Mouse (Mus musculus): ENCODE results near the gene Ovgp1. TPM values are rescaled to one million over a fixed set of nuclear protein-coding genes. Genes with fewer than 3 reads are reported as not detected.
"Not testable (repeated sequence)": the region's sequence is repeated elsewhere in the genome, so short reads cannot be mapped to it uniquely, and the experiment has no call there.

Ovgp1 gene
- polyA plus RNA-seq, 1 experiment from 2014 or later: 1.9 TPM

DNA sequence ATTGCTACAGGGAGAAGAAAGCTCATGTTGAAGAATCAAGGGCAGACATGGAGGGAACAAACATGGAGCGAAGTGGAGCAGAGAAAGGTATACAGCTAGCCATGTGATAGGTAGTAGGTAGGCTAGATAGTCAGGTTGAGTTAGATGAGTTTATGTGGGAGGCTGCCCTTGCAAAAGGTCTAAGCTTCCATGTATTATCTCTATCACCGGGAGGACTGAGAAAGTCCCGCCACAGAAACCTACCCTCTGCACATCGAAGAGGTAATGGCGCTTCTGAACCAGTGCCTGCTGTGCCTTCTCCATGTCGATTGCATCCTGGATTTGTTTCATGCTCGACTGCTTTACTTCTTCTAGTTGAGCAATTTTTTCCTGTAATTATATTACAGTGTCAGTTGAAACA lies 22.2 kb upstream of the Ovgp1 start:
- Histone ChIP-seq H3K4me3 (no peak overlapping the region), H3K27ac (ENCODE audit: poor library complexity, severe bottlenecking) (no peak overlapping the region), H3K9ac (no peak overlapping the region), H3K4me2 (no peak overlapping the region), H3K27me3 (replicated peaks) (no peaks in the 10 kb centered on the region), H3K9me3 (replicated peaks) (no peaks in the 10 kb centered on the region), H3K36me3 (peaks cover 66% of the 10 kb centered on the region), H3K4me1 (replicated peaks) (no peaks in the 10 kb centered on the region)
- no peak for ATAC-seq (ENCODE audit: insufficient number of reproducible peaks, low FRiP score)
- 94% methylated on average over 7 of the region's 7 CpGs for WGBS

DNA sequence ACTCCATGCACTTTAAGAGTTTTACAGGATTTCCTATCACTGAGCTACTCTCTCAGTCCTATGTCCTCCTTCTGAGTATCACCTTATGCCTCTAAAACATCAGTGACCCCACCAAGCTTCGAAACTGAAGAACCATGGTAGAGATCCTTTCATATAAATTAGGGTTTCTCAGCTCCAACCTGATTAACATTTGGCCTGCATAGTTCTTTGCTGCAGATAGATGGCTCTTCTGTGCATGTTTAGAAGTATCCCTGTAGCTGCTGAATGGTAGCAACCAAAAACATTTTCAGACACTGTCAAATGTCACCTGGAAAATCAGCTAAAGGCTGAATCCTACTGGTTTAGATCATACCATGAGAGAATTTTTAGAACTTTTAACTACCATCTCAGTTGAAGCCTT lies 16.3 kb upstream of the Ovgp1 start:
- WGBS: 92% methylated on average over 1 of the region's 1 CpGs
- H3K4me3 ChIP-seq: peak overlapping the region; percentile 10; the same call in 1 of the 2 replicates
- no peaks in the 10 kb centered on the region for H3K27me3 ChIP-seq (replicated peaks)
- H3K4me2 ChIP-seq: peak overlapping the region; percentile 89
- peaks cover 21% of the 10 kb centered on the region for H3K4me1 ChIP-seq (replicated peaks)
- peaks cover 40% of the 10 kb centered on the region for H3K36me3 ChIP-seq
- no peaks in the 10 kb centered on the region for H3K9me3 ChIP-seq (replicated peaks)
- no peak for ATAC-seq (ENCODE audit: insufficient number of reproducible peaks, low FRiP score)
- no peak overlapping the region for H3K27ac ChIP-seq (ENCODE audit: poor library complexity, severe bottlenecking)
- H3K9ac ChIP-seq: no peak overlapping the region

DNA sequence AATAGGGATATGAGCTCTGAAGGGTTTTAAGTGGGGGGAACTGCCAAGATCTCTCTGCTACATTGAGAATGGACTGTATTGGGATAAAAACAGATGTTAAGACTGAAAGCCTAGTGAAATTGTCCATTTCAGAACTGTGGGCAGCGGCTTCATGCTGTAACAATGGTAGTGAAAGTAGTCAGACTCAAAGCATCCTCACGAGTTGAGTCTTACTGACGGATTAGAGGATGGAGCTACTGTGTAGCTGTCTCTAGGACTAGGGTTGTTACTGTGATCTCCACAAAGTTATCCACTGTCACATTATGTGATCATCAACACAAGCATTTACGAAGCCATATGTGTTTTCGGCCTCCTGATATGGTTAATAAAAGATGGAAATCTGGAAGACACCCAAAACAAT lies 15.3 kb upstream of the Ovgp1 start:
- 39% methylated on average over 5 of the region's 5 CpGs for WGBS
- no peaks in the 10 kb centered on the region for H3K9me3 ChIP-seq (replicated peaks)
- H3K4me3 ChIP-seq: peak overlapping the region; percentile 78
- H3K4me2 ChIP-seq: peak overlapping the region; percentile 89
- H3K27me3 ChIP-seq (replicated peaks): no peaks in the 10 kb centered on the region
- peaks cover 21% of the 10 kb centered on the region for H3K4me1 ChIP-seq (replicated peaks)
- H3K27ac ChIP-seq (ENCODE audit: poor library complexity, severe bottlenecking): peak overlapping the region; percentile 94
- peaks cover 40% of the 10 kb centered on the region for H3K36me3 ChIP-seq
- no peak for ATAC-seq (ENCODE audit: insufficient number of reproducible peaks, low FRiP score)
- H3K9ac ChIP-seq: peak overlapping the region; percentile 98

DNA sequence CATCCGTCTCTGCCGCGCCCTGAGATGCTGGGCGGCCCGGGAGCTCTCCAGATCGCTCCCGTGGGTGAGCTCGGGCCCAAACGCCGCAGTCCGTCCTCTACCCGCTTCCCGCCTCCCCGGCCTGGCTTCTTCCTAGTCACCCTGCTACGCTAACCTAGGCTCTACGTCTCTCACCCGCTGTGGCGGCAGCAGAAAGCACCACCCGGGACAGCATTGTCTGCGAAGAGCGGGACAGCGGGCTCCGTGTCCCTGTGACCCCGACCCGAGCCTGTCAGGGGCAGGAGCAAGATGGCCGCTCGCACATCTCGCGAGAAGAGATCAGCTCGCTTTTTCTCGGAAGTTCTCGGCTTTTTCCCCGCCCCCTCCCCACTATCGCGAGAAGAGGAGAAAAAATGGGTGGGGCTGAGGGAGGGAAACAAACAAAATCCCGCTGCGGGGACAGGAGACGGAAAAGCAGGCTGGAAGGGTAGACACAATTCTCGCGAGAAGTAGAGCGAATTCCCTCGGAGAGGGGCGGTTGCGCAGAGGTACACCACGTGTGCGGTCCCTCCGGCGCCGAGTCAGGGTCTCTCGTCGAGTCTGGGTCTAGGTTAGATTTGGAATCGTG lies 14.4 kb upstream of the Ovgp1 start, which contains the start of gene Wdr77:
Wdr77 (plus strand) TSS at position 396 of the 607 bp plus-strand sequence.
- H3K36me3 ChIP-seq: peaks cover 44% of the 10 kb centered on the region
- peak within 1 kb of the TSS; percentile 89 for H3K4me2 ChIP-seq
- H3K27me3 ChIP-seq (replicated peaks): no peaks in the 10 kb centered on the region
- H3K4me1 ChIP-seq (replicated peaks): peaks cover 21% of the 10 kb centered on the region
- H3K9me3 ChIP-seq (replicated peaks): no peaks in the 10 kb centered on the region
- H3K4me3 ChIP-seq: peak within 1 kb of the TSS; percentile 78
- peak within 1 kb of the TSS; percentile 98 for H3K9ac ChIP-seq
- peak within 1 kb of the TSS; percentile 94 for H3K27ac ChIP-seq (ENCODE audit: poor library complexity, severe bottlenecking)
- peak; percentile 97 for ATAC-seq (ENCODE audit: insufficient number of reproducible peaks, low FRiP score)
- WGBS: under 1% methylated on average over 52 of the region's 52 CpGs

DNA sequence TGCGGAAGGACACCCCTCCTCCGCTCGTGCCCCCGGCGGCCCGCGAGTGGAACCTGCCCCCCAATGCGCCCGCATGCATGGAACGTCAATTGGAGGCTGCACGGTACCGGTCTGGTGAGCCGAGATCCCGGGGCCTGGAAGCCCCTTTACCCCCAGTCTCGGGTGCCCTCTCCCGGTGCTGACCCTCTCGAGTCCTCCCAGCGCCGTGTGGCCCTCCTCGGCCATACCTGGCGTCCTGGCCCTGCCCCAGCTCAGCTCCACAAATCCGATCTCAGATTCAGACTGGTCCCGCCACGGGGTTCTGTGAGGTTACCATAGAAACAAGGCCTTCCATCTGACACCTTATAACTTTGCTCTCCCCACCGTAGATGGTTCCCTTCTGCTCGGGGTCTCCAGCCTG lies 13.9 kb upstream of the Ovgp1 start:
- Histone ChIP-seq H3K27ac (ENCODE audit: poor library complexity, severe bottlenecking) (peak overlapping the region; percentile 1; the same call in 1 of the 2 replicates), H3K9ac (peak overlapping the region; percentile 83), H3K36me3 (peaks cover 47% of the 10 kb centered on the region), H3K4me1 (replicated peaks) (peaks cover 21% of the 10 kb centered on the region), H3K4me2 (peak overlapping the region; percentile 85), H3K27me3 (replicated peaks) (no peaks in the 10 kb centered on the region), H3K9me3 (replicated peaks) (no peaks in the 10 kb centered on the region), H3K4me3 (peak overlapping the region; percentile 78)
- 0% methylated on average over 26 of the region's 26 CpGs for WGBS
- ATAC-seq (ENCODE audit: insufficient number of reproducible peaks, low FRiP score): peak; percentile 65; the same call in 1 of the 2 replicates

DNA sequence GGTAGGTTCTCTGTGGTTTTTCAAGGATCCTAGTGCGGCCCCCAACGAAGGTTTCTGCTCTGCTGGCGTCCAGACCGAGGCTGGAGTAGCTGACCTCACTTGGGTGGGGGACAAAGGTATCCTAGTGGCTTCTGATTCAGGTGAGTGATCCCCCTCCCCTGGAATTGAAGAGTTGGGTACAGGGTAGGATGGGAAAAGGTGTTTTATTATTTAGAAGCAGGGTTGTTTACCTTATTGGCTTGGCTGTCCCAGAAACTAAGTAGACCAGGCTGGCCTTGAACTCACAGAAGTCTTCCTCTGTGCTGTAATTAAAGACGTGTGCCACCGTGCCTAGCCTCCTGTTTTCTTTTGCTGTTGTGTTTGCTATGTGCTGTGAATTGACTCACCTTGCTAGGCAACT lies 13.5 kb upstream of the Ovgp1 start, which contains the start of gene Atp5f1:
Atp5f1 (minus strand) TSS at position 101 of the 400 bp plus-strand sequence.
- no peak for ATAC-seq (ENCODE audit: insufficient number of reproducible peaks, low FRiP score)
- WGBS: 7% methylated on average over 6 of the region's 6 CpGs
- Histone ChIP-seq H3K27me3 (replicated peaks) (no peaks in the 10 kb centered on the region), H3K9me3 (replicated peaks) (no peaks in the 10 kb centered on the region), H3K27ac (ENCODE audit: poor library complexity, severe bottlenecking) (peak within 1 kb of the TSS; percentile 94), H3K36me3 (peaks cover 47% of the 10 kb centered on the region), H3K4me3 (peak within 1 kb of the TSS; percentile 78), H3K9ac (peak within 1 kb of the TSS; percentile 98), H3K4me1 (replicated peaks) (peaks cover 21% of the 10 kb centered on the region), H3K4me2 (peak within 1 kb of the TSS; percentile 89)

DNA sequence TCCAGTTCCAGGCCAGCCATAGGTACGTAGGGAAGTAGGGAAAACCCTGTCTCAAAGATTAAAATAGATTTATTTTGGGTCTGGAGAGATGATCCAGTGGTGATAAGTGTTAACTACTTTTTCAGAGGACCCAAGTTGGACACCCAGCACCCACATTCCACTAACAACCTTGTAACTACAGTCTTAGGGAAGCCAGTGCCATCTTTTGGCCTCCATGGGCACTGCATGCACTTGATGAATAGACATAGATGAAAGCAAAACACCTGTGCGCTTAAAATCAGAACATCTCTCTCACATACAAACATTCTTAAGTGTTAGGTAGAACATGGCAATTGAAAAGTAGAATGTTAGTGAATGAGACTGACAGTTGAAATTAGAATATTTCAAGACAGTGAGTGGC lies 12.8 kb upstream of the Ovgp1 start:
- Histone ChIP-seq H3K27me3 (replicated peaks) (no peaks in the 10 kb centered on the region), H3K4me2 (peak overlapping the region; percentile 85), H3K9me3 (replicated peaks) (no peaks in the 10 kb centered on the region), H3K4me3 (no peak overlapping the region), H3K27ac (ENCODE audit: poor library complexity, severe bottlenecking) (no peak overlapping the region), H3K4me1 (replicated peaks) (peaks cover 21% of the 10 kb centered on the region), H3K36me3 (peaks cover 52% of the 10 kb centered on the region), H3K9ac (no peak overlapping the region)
- WGBS: 94% methylated on average over 2 of the region's 2 CpGs
- ATAC-seq (ENCODE audit: insufficient number of reproducible peaks, low FRiP score): no peak

DNA sequence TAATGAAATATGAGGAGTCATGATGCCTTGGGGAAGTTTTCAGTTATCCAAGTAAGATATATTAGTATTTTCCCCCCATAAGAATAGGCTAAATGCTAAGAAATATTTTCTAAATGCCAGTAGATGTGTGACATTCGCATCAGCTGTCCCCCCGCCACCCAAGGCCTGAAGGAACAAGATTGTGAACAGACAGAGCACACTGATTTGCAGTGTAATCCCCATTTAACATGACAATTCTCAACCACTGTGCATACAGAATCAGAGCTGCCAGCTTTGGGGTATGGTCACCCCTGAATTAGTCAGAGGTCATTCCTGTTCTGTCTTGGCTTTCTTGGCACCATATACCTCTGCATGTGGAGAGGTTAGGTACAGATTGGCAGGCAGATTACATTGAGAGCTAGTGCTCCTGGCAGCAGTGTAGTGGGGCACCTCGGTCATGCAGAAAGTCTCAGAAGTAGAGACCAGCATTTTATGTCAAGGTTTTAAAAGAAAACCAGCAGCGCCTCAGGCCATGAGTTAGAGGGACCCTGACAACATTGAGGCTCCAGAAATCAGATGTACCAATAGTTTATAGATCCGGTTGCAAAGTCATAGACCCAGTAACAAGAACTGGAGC lies 1.6 kb upstream of the Ovgp1 start:
- H3K27ac ChIP-seq (ENCODE audit: poor library complexity, severe bottlenecking): no peak overlapping the region
- H3K36me3 ChIP-seq: peaks cover 29% of the 10 kb centered on the region
- H3K27me3 ChIP-seq (replicated peaks): no peaks in the 10 kb centered on the region
- no peak overlapping the region for H3K4me2 ChIP-seq
- no peaks in the 10 kb centered on the region for H3K9me3 ChIP-seq (replicated peaks)
- no peaks in the 10 kb centered on the region for H3K4me1 ChIP-seq (replicated peaks)
- ATAC-seq (ENCODE audit: insufficient number of reproducible peaks, low FRiP score): no peak
- 80% methylated on average over 5 of the region's 5 CpGs for WGBS
- no peak overlapping the region for H3K4me3 ChIP-seq
- no peak overlapping the region for H3K9ac ChIP-seq

DNA sequence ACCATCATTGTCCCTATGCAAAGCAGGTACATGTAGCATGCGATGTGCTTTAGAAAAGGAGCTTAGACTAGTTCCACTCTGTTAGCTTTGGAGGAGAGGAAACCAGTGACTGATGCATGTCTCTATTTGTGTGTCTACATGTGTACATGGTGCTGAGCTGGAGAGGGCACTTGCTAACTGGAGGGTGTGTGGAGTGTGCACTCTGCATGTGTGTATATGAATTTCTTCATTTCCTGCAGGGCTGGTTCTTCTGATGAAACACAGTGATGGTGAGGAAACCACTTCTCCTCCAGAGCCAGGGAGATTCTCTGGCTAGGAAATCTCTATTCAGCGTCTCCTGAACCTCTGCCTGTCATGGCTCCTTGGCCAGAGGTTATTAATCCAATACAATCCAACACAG lies 663 bp downstream of the Ovgp1 start:
- Histone ChIP-seq H3K27me3 (replicated peaks) (no peaks in the 10 kb centered on the region), H3K36me3 (peaks cover 9% of the 10 kb centered on the region), H3K4me3 (no peak overlapping the region), H3K4me1 (replicated peaks) (no peaks in the 10 kb centered on the region), H3K4me2 (no peak overlapping the region), H3K27ac (ENCODE audit: poor library complexity, severe bottlenecking) (no peak overlapping the region), H3K9me3 (replicated peaks) (no peaks in the 10 kb centered on the region), H3K9ac (no peak overlapping the region)
- 79% methylated on average over 2 of the region's 2 CpGs for WGBS
- no peak for ATAC-seq (ENCODE audit: insufficient number of reproducible peaks, low FRiP score)

DNA sequence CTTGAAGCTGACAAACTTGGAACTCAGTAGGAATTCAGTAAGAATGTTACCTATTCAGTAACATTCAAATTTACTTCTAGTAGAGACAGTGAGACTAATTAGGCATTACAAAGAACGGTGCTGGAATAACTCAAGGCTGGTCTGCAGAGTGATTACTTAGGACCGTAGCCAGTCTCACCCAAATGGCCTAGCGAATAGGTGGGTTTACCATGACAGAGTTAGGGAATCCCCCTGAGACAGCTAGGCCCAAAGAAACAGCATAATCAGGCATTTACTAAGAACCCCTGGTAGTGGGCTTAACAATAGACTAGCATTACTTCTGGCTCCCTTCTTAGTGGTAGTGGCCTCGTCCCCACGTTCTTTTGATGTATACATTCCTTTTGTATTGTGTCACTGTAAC lies 16.1 kb downstream of the Ovgp1 start:
- H3K4me3 ChIP-seq; H3K4me2 ChIP-seq; H3K4me1 ChIP-seq (replicated peaks); H3K9me3 ChIP-seq (replicated peaks); H3K9ac ChIP-seq; H3K27me3 ChIP-seq (replicated peaks); ATAC-seq (ENCODE audit: insufficient number of reproducible peaks, low FRiP score); H3K27ac ChIP-seq (ENCODE audit: poor library complexity, severe bottlenecking); H3K36me3 ChIP-seq: not testable (repeated sequence)
- 61% methylated on average over 5 of the region's 5 CpGs for WGBS

DNA sequence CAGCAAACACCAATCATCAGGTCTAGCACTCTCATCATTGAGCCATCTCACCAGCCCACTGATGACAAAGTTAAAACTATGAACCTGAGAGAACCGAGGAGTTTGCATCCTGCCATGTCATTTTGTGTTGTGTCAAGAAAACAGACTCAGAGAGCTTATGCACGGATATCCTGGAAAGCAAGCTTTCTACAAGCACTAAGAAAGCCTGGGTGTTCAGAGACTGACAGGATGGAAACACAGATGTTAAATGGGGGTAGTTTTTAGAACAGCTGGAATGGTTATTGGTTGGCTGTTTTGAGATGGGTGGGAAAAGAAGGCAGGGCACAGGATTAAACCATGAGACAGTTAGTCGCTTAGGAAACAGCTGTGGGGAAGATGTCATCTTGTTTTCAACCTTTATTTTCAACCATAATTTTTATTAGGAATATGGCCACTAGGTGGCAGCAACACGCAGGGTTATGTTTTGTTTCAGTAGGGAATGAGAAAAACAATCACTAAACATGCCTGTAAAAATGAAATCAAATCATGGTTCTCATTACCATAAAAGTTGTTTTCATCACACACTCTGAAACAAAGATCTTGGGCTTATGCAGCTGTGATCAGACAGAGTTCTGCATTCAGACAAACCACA lies 18.3 kb downstream of the Ovgp1 start:
- Histone ChIP-seq H3K4me1 (replicated peaks) (no peaks in the 10 kb centered on the region), H3K9me3 (replicated peaks) (no peaks in the 10 kb centered on the region), H3K9ac (no peak overlapping the region), H3K4me3 (no peak overlapping the region), H3K27ac (ENCODE audit: poor library complexity, severe bottlenecking) (no peak overlapping the region), H3K27me3 (replicated peaks) (no peaks in the 10 kb centered on the region), H3K4me2 (no peak overlapping the region), H3K36me3 (no peaks in the 10 kb centered on the region)
- WGBS: 21% methylated on average over 4 of the region's 4 CpGs
- ATAC-seq (ENCODE audit: insufficient number of reproducible peaks, low FRiP score): no peak
